Mouse (Mus musculus) thymus, adult 2 months (tissue): Measurements from ENCODE around the gene Krt34. TPM values are rescaled to one million over a fixed set of nuclear protein-coding genes. Genes with fewer than 3 reads are reported as not detected.

ENCODE experiments used
- DNase-seq: peaks from one replicate; pipeline ENCODE4 v3.0.0; 2021
- H3K27ac ChIP-seq: fragments of 200-500 bp; 2 replicates; pipeline ENCODE4 v1.5.1; 2012; ENCODE audit warnings: low read length, control low read depth; ENCODE audit not compliant: control insufficient read depth, insufficient read depth
- H3K27me3 ChIP-seq: fragments of 200-500 bp; 2 replicates; pipeline ENCODE4 v1.6.1; 2012; ENCODE audit warnings: mild to moderate bottlenecking, low read length, moderate library complexity, mixed read lengths; ENCODE audit not compliant: control insufficient read depth, insufficient read depth
- H3K36me3 ChIP-seq: fragments of 200-500 bp; 2 replicates; pipeline ENCODE4 v1.6.1; 2012; ENCODE audit warnings: mild to moderate bottlenecking, low read length, moderate library complexity; ENCODE audit not compliant: control insufficient read depth, insufficient read depth
- H3K4me1 ChIP-seq: fragments of 200-500 bp; replicated peaks from 2 replicates; pipeline ENCODE4 v1.6.1; 2012; ENCODE audit warnings: low read length; ENCODE audit not compliant: control insufficient read depth, insufficient read depth
- H3K4me3 ChIP-seq: fragments of 200-500 bp; 2 replicates; pipeline ENCODE4 v1.5.1; 2012; ENCODE audit warnings: mild to moderate bottlenecking, low read length, control low read depth, moderate library complexity; ENCODE audit not compliant: control insufficient read depth, insufficient read depth
- CTCF ChIP-seq: fragments of 200-500 bp; IDR thresholded peaks from 2 replicates; pipeline ENCODE4 v1.5.1; 2012; ENCODE audit warnings: mild to moderate bottlenecking, control low read depth, low read length, moderate library complexity, borderline replicate concordance; ENCODE audit not compliant: control insufficient read depth, poor library complexity, insufficient read depth; ENCODE audit errors: extremely low read depth
- POLR2A ChIP-seq: fragments of 200-500 bp; IDR thresholded peaks from 2 replicates; pipeline ENCODE4 v1.6.1; 2012; ENCODE audit warnings: mild to moderate bottlenecking, low read length, control low read depth, moderate library complexity; ENCODE audit not compliant: control insufficient read depth, poor library complexity, insufficient read depth; ENCODE audit errors: extremely low read depth
- WGBS: fragments of 180-500 bp; shearing (Covaris S2); methylation state at CpG from one replicate; pipeline ENCODE4 v1.1.7; 2018; 5-methylcytosine and 5-hydroxymethylcytosine counted together
- polyA plus RNA-seq: library from polyadenylated mRNA; depleted of rRNA; stranded (reverse); fragments of >200 nt; gene quantifications from 2 replicates; pipeline ENCODE4 v1.2.3, GENCODE M21; 2012

Gene Krt34
- polyA plus RNA-seq, 1 experiment = not detected

DNA sequence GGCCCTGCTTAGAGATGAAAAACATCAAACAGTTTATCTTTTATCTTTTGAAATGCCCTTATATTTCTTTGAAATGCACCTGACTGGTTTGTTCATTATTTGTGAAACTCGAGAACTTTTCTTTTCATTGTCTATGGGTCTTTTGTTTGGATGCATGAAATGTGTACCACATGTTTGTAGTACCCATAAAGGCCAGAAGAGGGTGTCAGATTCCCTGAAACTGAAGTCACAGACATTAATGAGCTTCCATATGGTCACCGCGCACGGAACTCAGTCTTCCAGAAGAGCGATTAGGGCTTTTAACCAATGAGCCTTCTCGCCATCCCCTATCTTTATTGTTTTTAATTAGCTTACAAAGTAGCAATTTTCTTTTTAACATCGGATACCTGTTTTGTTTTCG lies 17.5 kb upstream of the Krt34 start:
- Histone ChIP-seq H3K27me3 (no peaks in the 10 kb centered on the region), H3K27ac (no peak overlapping the region), H3K4me1 (no peaks in the 10 kb centered on the region), H3K36me3 (no peaks in the 10 kb centered on the region), H3K4me3 (no peak overlapping the region)
- 86% methylated on average over 8 of the region's 8 CpGs for WGBS
- no peak for DNase-seq
- TF ChIP-seq POLR2A (no peak), CTCF (no peak)

DNA sequence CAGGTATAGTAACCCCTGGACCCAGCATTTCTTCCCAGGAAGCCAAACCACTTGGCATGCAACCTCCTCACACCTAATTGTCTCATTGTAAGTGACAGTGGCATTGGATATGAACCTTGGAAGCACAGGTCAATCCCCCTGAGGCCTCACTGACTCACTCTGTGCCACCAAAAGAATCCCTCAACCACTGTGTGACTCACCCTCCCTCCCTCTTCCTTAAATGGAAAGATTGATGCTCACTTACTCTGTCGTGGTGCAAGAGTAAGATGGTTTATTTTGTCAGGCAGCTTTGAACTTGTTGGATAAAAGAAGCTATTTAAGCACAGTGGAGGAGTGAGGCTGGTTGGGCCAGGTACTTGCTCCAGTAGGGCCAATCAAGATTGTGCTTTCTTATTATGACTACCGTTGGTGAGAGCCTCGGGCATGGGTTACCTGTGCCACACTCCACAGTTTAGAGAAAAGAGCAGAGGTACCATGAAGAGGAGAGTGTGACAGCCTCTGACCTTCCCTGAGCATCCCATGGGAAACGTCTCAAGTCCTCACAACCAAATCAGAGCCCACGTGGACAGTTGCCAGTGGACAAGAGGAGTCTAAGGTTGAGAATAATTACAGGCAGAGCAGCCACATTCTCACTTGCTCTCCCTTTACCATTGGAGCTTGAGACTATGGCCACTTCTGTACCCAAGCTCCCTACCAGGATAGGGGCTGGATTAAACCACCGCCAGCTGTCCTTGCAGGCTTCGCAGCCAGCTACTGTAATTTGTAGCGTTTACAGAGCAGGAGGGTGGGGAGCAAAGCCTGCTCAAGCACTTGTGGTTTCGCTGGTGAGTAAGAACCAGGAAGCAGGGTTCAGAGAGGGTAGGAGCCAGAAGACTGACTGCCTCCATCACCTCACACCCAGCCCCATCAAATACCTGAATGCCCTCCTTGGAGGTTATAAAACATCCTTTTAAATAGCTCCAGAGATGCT lies 14.6 kb upstream of the Krt34 start:
- no peak for DNase-seq
- no peaks in the 10 kb centered on the region for H3K27me3 ChIP-seq

DNA sequence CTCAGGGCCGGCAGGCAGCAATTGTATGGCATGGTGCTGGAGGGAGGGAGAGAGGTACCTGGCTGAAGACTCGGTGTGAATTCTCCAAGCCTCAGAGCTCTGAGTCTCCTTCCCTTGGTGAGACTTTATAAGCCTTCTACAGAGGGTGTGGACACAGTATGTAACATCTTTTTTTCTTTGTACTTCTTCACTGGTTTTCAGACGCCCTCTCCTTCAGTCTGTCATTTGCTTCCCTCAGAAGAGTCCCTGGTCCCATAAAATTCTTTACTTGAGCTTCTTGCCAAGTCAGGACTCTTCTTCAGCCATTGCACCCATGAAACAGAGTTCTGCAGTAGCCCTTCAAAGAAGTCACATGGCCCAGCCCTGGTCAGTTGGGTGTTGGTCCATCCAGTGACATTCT lies 9.1 kb upstream of the Krt34 start, which contains the start of gene Krt31:
Gene Krt31 (minus strand): TSS at position 101 of the 400 bp plus-strand sequence.
- Histone ChIP-seq H3K4me1 (no peaks in the 10 kb centered on the region), H3K27ac (no peak within 1 kb of the TSS), H3K27me3 (no peaks in the 10 kb centered on the region), H3K36me3 (no peaks in the 10 kb centered on the region), H3K4me3 (no peak within 1 kb of the TSS)
- 92% methylated on average over 3 of the region's 3 CpGs for WGBS
- TF ChIP-seq CTCF = no peak
- no peak for TF ChIP-seq POLR2A
- no peak for DNase-seq

More for the DNA sequence above, 14.6 kb upstream of the Krt34 start:
- WGBS = 54% methylated on average over 9 of the region's 9 CpGs
- H3K4me1 ChIP-seq = no peaks in the 10 kb centered on the region
- H3K27ac ChIP-seq = no peak overlapping the region
- H3K4me3 ChIP-seq = no peak overlapping the region
- TF ChIP-seq POLR2A = no peak
- TF ChIP-seq CTCF = no peak
- H3K36me3 ChIP-seq = no peaks in the 10 kb centered on the region

DNA sequence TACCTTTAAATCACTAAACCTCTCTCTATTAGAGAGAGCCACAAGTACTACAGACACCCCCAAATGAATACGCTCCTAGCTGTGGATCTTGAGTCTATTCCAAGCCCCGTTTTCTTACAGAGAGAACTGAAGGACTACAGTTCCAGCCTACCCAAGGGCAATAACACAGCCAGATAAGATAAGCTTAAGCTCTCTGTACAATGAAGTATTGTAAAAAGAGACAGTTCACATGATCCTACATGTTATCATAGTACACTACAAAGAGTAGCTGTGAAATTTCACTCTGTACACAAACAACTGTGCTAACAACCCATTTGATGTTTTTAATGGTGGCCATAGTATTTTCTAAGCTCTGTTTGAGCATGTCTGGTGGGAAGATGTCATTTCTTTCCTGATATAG lies 5.8 kb upstream of the Krt34 start:
- H3K36me3 ChIP-seq = no peaks in the 10 kb centered on the region
- no peak overlapping the region for H3K4me3 ChIP-seq
- no peak overlapping the region for H3K27ac ChIP-seq
- DNase-seq = no peak
- 92% methylated on average over 2 of the region's 2 CpGs for WGBS
- no peak for TF ChIP-seq POLR2A
- TF ChIP-seq CTCF = no peak
- H3K4me1 ChIP-seq = no peaks in the 10 kb centered on the region
- no peaks in the 10 kb centered on the region for H3K27me3 ChIP-seq

DNA sequence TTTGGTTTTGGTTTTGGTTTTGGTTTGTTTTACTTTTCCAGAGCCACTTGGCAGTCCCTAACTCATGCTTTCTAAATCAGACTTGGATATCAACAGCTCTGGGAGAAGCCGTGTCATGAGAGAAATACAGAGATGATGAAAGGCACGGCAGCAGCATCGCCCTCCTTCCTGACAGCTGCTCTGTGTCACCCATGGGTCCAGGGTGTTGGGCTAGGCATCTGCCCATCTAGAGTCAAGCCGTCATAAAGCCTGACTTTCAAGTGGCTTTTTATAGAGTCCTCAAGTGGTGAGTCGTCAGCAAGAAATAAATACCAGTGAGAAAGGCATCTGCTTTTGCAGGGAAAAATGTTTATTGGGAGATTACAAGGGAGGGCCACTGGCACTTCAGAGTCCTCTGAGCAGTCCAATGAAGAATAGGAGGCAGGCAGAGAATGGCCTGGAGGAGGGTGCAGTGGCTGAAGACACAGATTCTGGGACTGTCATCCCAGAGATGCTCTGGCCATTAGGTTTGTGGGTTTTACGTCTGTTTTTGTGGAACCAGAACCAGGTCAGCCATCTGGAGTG lies 5.0 kb upstream of the Krt34 start:
- 76% methylated on average over 6 of the region's 6 CpGs for WGBS
- H3K36me3 ChIP-seq = no peaks in the 10 kb centered on the region
- H3K4me1 ChIP-seq = no peaks in the 10 kb centered on the region
- no peak overlapping the region for H3K27ac ChIP-seq
- no peaks in the 10 kb centered on the region for H3K27me3 ChIP-seq
- no peak for DNase-seq
- no peak overlapping the region for H3K4me3 ChIP-seq
- TF ChIP-seq CTCF (no peak), POLR2A (no peak)

DNA sequence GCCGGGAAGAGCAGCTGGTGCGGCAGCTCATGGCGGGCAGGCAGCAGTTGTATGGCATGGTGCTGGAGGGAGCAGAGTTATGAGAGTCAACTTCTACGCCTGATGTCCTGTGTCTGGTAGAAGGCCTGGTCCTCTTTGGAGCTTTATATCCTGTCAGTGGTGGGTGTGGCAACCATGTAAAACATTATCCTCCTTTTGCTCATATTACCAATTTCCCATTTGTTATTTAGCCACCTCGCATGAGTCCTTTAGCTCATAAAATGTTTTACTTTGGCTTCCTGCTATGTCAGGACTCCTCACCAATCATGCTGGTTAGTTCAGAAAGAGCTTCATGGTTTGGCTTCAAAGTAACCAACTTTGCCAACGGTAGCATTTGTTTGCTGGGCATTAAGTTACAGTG lies 11.6 kb downstream of the Krt34 start, which contains the start of gene Krt33b:
Gene Krt33b (minus strand): TSS at position 101 of the 400 bp plus-strand sequence.
- Histone ChIP-seq H3K36me3 (no peaks in the 10 kb centered on the region), H3K4me3 (no peak within 1 kb of the TSS), H3K27ac (no peak within 1 kb of the TSS), H3K4me1 (no peaks in the 10 kb centered on the region), H3K27me3 (no peaks in the 10 kb centered on the region)
- WGBS = 88% methylated on average over 6 of the region's 6 CpGs
- TF ChIP-seq POLR2A (no peak), CTCF (no peak)
- no peak for DNase-seq
